In the genomic region with DNA sequence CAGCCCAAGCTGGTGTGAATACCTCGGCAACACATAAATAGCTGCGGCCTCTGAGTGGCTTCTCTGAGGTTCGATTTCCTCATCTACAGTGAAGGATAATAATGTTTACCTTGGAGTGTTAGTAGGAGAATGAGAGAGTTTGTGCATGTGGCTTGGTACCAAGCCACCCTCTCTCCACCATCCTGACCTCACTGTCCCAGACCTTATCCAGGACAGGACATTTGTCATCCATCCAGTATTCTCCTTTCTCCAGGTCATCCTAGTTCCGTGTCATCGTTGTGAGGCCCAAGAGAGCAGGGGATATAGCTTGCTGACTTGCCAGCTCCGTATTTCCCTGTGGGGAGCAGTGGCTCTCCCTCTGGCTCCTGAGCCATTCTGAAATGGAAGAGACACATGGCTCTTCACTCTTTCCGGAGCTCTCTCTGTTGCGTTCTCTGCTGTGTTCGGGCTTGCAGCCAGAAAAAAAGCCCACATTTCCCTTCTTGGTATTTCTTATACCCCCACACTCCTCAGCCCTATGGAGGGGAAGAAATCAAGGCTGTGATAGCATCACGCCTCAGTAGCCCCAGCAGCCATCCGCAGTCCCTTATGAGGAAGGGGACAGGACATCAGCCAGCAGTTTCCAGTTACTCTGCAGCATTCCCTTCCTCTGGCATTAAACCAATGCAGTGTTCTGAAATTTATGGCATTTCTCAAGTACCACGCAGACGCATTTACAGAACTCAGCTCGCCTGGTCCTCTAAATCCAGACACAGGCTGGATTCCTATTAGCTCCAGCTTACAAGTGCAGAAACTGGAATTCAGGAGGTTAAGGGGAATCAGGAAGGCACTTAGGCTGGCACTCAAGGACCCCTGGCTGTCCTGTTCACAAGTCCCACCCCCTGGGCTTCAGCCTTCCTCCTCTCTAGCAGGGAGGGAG, we compare ENCODE assay signal across 10 mouse cellular contexts. TPM values are rescaled to one million over a fixed set of nuclear protein-coding genes. Genes with fewer than 3 reads are reported as not detected.
DNase-seq lines count a peak whose midpoint lies in the region; ATAC-seq lines count a peak whose summit lies in the region.
"Had no signal": no experiment of that assay in that cellular context is flagged by ENCODE, and none has a peak within 500 bp of the region (broad histone marks: within the 10 kb centered on the region; RNA-seq: fewer than 3 reads in every experiment).

No protein-coding gene starts in this region.

- peak; percentile 93 for DNase-seq in heart, adult 11 months
- DNase-seq in heart, postnatal 36 days, result no peak
- peak; percentile 85 for DNase-seq in brain, adult 2 months (ENCODE audit: low read depth, low spot score)
- DNase-seq in forelimb bud, embryonic 11.5 days (ENCODE audit: low read depth, low spot score), result peak; percentile 39
- DNase-seq in right cerebral cortex, postnatal 25 days, result peak; percentile 80
- no peak for DNase-seq in ovary, postnatal 36 days (ENCODE audit: low spot score)

- intact Hi-C loops in heart, postnatal 36 days (cut with DNase I), result loop anchor here (5.0 to 10.0 kb wide), 2 partner anchors 67 to 215 kb away; partner anchors contain the start of gene Msh2

- H3K27me3 ChIP-seq in intestine, embryonic 16.5 days (replicated peaks; ENCODE audit: control insufficient read depth, insufficient read depth, low read length), result no peaks in the 10 kb centered on the region
- no peaks in the 10 kb centered on the region for H3K27me3 ChIP-seq in lung, embryonic 16.5 days (ENCODE audit: control insufficient read depth, insufficient read depth, low read depth, low read length)

- H3K4me3 ChIP-seq in intestine, embryonic 16.5 days (ENCODE audit: low read length), result 0 out of 2 replicates have a peak overlapping the region, but pooled peaks have one; percentile 1
- peak overlapping the region; percentile 21 for H3K4me3 ChIP-seq in lung, embryonic 16.5 days (ENCODE audit: low read length)

- H3K9ac ChIP-seq in intestine, embryonic 16.5 days (ENCODE audit: low read depth, low read length), result peak overlapping the region; percentile 38
- peak overlapping the region; percentile 51 for H3K9ac ChIP-seq in lung, embryonic 16.5 days (ENCODE audit: low read length)

- peak; percentile 38 for ATAC-seq in intestine, embryonic 16.5 days
- peak; percentile 66 for ATAC-seq in lung, embryonic 16.5 days (ENCODE audit: low read depth)

- peaks cover 24% of the 10 kb centered on the region for H3K4me1 ChIP-seq in intestine, embryonic 16.5 days (ENCODE audit: control insufficient read depth, insufficient read depth, low read length)
- H3K4me1 ChIP-seq in lung, embryonic 16.5 days (replicated peaks; ENCODE audit: control insufficient read depth, insufficient read depth, low read length), result peaks cover 38% of the 10 kb centered on the region

- peak overlapping the region; percentile 42 for H3K4me2 ChIP-seq in intestine, embryonic 16.5 days (ENCODE audit: low read depth, low read length)
- H3K4me2 ChIP-seq in lung, embryonic 16.5 days (ENCODE audit: low read depth, low read length), result peak overlapping the region; percentile 50

- WGBS in intestine, embryonic 16.5 days, result 19% methylated on average over 14 of the region's 14 CpGs
- 10% methylated on average over 14 of the region's 14 CpGs for WGBS in lung, embryonic 16.5 days

- no peaks in the 10 kb centered on the region for H3K9me3 ChIP-seq in intestine, embryonic 16.5 days (ENCODE audit: control insufficient read depth, low read length)
- H3K9me3 ChIP-seq in lung, embryonic 16.5 days (ENCODE audit: control insufficient read depth, low read length), result no peaks in the 10 kb centered on the region

- peak overlapping the region; percentile 78 for H3K27ac ChIP-seq in intestine, embryonic 16.5 days (ENCODE audit: low read length)
- peak overlapping the region; percentile 89 for H3K27ac ChIP-seq in lung, embryonic 16.5 days (ENCODE audit: low read length)

- H3K36me3 ChIP-seq in intestine, embryonic 16.5 days (ENCODE audit: control insufficient read depth, insufficient read depth, low read length), result no peaks in the 10 kb centered on the region
- no peaks in the 10 kb centered on the region for H3K36me3 ChIP-seq in lung, embryonic 16.5 days (ENCODE audit: control insufficient read depth, insufficient read depth, low read length)

RNA-seq across cellular contexts. Expression of gene Calm2, which starts 13.3 kb away (rescaled TPM):
- total RNA-seq in heart, postnatal 36 days (2021), result 100 to 1,000 TPM; 133 to 154 TPM
- 1,041 and 1,116 TPM in 2 replicates for polyA plus RNA-seq in intestine, embryonic 16.5 days (2015; fragmentation: Nextera tagmentation; extraction: Ambion mirVana)
- polyA plus RNA-seq in lung, embryonic 16.5 days (2015; fragmentation: Nextera tagmentation; extraction: Ambion mirVana), result 1,010 and 1,035 TPM in 2 replicates

RNA-seq across cellular contexts. Expression of gene Stpg4, which starts 32.5 kb away (rescaled TPM):
- not detected for total RNA-seq in heart, postnatal 36 days (2021)
- not detected in 2 replicates for polyA plus RNA-seq in intestine, embryonic 16.5 days (2015; fragmentation: Nextera tagmentation; extraction: Ambion mirVana)
- not detected in 2 replicates for polyA plus RNA-seq in lung, embryonic 16.5 days (2015; fragmentation: Nextera tagmentation; extraction: Ambion mirVana)
- total RNA-seq: ES-E14; left cerebral cortex, adult 8-10 months had no signal

Comparison
In these comparisons a context has a peak if more than half of its experiments do, and no peak if none do; other contexts are left out.
1. DNase-seq: peak in heart, adult 11 months (single experiment), brain, adult 2 months (single experiment), forelimb bud, embryonic 11.5 days (single experiment) and right cerebral cortex, postnatal 25 days (single experiment); none in heart, postnatal 36 days (0 of 2) and ovary, postnatal 36 days (single experiment).